Mouse (Mus musculus) myocyte (in vitro differentiated cells): ENCODE data around the gene Podnl1. TPM values are rescaled to one million over a fixed set of nuclear protein-coding genes. Genes with fewer than 3 reads are reported as not detected.
A peak's percentile ranks its signal among the peaks of the same experiment; 100 is the strongest.

Experiments used
- H3K27me3 ChIP-seq: one replicate; pipeline ENCODE4 v1.6.1; 2011; ENCODE audit not compliant: control insufficient read depth, insufficient read depth, insufficient read length
- H3K36me3 ChIP-seq: one replicate; pipeline ENCODE4 v1.6.1; 2011; ENCODE audit not compliant: control insufficient read depth, insufficient read depth
- H3K4me2 ChIP-seq: one replicate; pipeline ENCODE4 v1.6.1; 2011; ENCODE audit warnings: low read depth, control low read depth
- H3K4me3 ChIP-seq: one replicate; pipeline ENCODE4 v1.5.1; 2011; ENCODE audit warnings: mild to moderate bottlenecking, control low read depth, moderate library complexity
- H3K79me2 ChIP-seq: one replicate; pipeline ENCODE4 v1.6.1; 2011; ENCODE audit not compliant: control insufficient read depth, insufficient read depth
- H3ac ChIP-seq: one replicate; pipeline ENCODE4 v1.6.1; 2011; ENCODE audit not compliant: control insufficient read depth, insufficient read length
- CEBPB ChIP-seq: IDR thresholded peaks from 2 replicates; pipeline ENCODE4 v1.6.1; 2011; ENCODE audit warnings: mild to moderate bottlenecking, moderate library complexity; ENCODE audit not compliant: poor library complexity, insufficient read depth, severe bottlenecking
- E2F4 ChIP-seq: IDR thresholded peaks from one replicate; pipeline ENCODE4 v1.6.1; 2011; ENCODE audit warnings: mild to moderate bottlenecking, control low read depth, moderate library complexity; ENCODE audit not compliant: insufficient read depth
- MAX ChIP-seq: IDR thresholded peaks from one replicate; pipeline ENCODE4 v1.6.1; 2011; ENCODE audit warnings: low read depth, mild to moderate bottlenecking, control low read depth
- MYOD1 ChIP-seq, 3 experiments: IDR thresholded peaks; one replicate each; pipeline ENCODE4 v1.6.1; 2011; ENCODE audit warnings: control low read depth in 2 of 3, low read depth in 2 of 3, mild to moderate bottlenecking in 2 of 3, moderate library complexity in 1 of 3; ENCODE audit not compliant: insufficient read length in 2 of 3, control insufficient read depth in 1 of 3
- MYOG ChIP-seq, 3 experiments: IDR thresholded peaks; one replicate each; pipeline ENCODE4 v1.6.1; 2011; ENCODE audit warnings: control low read depth in 2 of 3, low read depth in 2 of 3, mild to moderate bottlenecking in 2 of 3; ENCODE audit not compliant: insufficient read length in 2 of 3, control insufficient read depth in 1 of 3, insufficient read depth in 1 of 3
- POLR2A ChIP-seq: IDR thresholded peaks from one replicate; pipeline ENCODE4 v1.6.1; 2011; ENCODE audit warnings: low read depth, mild to moderate bottlenecking, control low read depth, moderate library complexity; ENCODE audit not compliant: insufficient read length
- POLR2AphosphoS2 ChIP-seq: IDR thresholded peaks from one replicate; pipeline ENCODE4 v1.6.1; 2011; ENCODE audit warnings: low read depth, control low read depth; ENCODE audit not compliant: insufficient read length
- REST ChIP-seq: IDR thresholded peaks from one replicate; pipeline ENCODE4 v1.6.1; 2011; ENCODE audit warnings: mild to moderate bottlenecking, control low read depth, moderate library complexity; ENCODE audit not compliant: insufficient read depth, insufficient read length
- SRF ChIP-seq: IDR thresholded peaks from one replicate; pipeline ENCODE4 v1.6.1; 2011; ENCODE audit warnings: low read depth; ENCODE audit not compliant: control insufficient read depth, insufficient read length
- TCF12 ChIP-seq: IDR thresholded peaks from one replicate; pipeline ENCODE4 v1.6.1; 2011; ENCODE audit warnings: mild to moderate bottlenecking, control low read depth; ENCODE audit not compliant: poor library complexity, insufficient read depth, severe bottlenecking
- TCF3 ChIP-seq: IDR thresholded peaks from one replicate; pipeline ENCODE4 v1.6.1; 2011; ENCODE audit warnings: low read depth, control low read depth; ENCODE audit not compliant: insufficient read length
- USF1 ChIP-seq: IDR thresholded peaks from one replicate; pipeline ENCODE4 v1.6.1; 2011; ENCODE audit warnings: low read depth, mild to moderate bottlenecking, control low read depth, moderate library complexity
- polyA plus RNA-seq: library from polyadenylated mRNA; unstranded; fragments of >200 nt; fragmentation: generic; extraction: Trizol; gene quantifications from one replicate; pipeline ENCODE4 v1.2.1, GENCODE M21; 2012; ENCODE audit warnings: missing spikeins

Gene Podnl1
- 9.3 TPM for polyA plus RNA-seq

GRCm38 (mm10) chr8:84125656-84126055 lies at the start of gene Podnl1:
Gene Podnl1, plus strand, starts transcription at chr8:84125989.
- peak; percentile 33 for TF ChIP-seq POLR2A
- no peak for TF ChIP-seq REST
- peak in 1 of 3 experiments; percentile 12 for TF ChIP-seq MYOD1 (IDR thresholded peaks at IDR 0.05; ENCODE audit: control insufficient read depth in 1 of 3, insufficient read length in 2 of 3, low read depth in 2 of 3)
- TF ChIP-seq CEBPB = no peak
- no peak for TF ChIP-seq POLR2AphosphoS2
- no peak for TF ChIP-seq TCF3
- H3K36me3 ChIP-seq = no peaks in the 10 kb centered on the region
- H3K79me2 ChIP-seq = no peaks in the 10 kb centered on the region
- H3K27me3 ChIP-seq = no peaks in the 10 kb centered on the region
- peak within 1 kb of the TSS; percentile 19 for H3K4me3 ChIP-seq
- H3ac ChIP-seq = no peak within 1 kb of the TSS
- H3K4me2 ChIP-seq = peak within 1 kb of the TSS; percentile 90

GRCm38 (mm10) chr8:84076412-84076811 lies 49.4 kb upstream of the Podnl1 start:
- no peak overlapping the region for H3K4me3 ChIP-seq
- H3K36me3 ChIP-seq = peaks cover 7% of the 10 kb centered on the region
- no peaks in the 10 kb centered on the region for H3K79me2 ChIP-seq
- TF ChIP-seq POLR2AphosphoS2 (no peak), E2F4 (no peak), CEBPB (no peak), MYOD1 (IDR thresholded peaks at IDR 0.05; ENCODE audit: control insufficient read depth in 1 of 3, insufficient read length in 2 of 3, low read depth in 2 of 3) (no peak), MYOG (IDR thresholded peaks at IDR 0.05; ENCODE audit: control insufficient read depth in 1 of 3, insufficient read depth in 1 of 3, insufficient read length in 2 of 3, low read depth in 2 of 3) (no peak), TCF12 (no peak), REST (no peak), TCF3 (no peak), USF1 (no peak), MAX (no peak), SRF (no peak)
- no peaks in the 10 kb centered on the region for H3K27me3 ChIP-seq
- no peak overlapping the region for H3ac ChIP-seq
- H3K4me2 ChIP-seq = no peak overlapping the region

GRCm38 (mm10) chr8:84076849-84077248 lies 48.9 kb upstream of the Podnl1 start:
- no peaks in the 10 kb centered on the region for H3K79me2 ChIP-seq
- TF ChIP-seq TCF12 (no peak), E2F4 (no peak), USF1 (no peak)

GRCm38 (mm10) chr8:84079206-84079605 lies 46.6 kb upstream of the Podnl1 start:
- H3K4me3 ChIP-seq = no peak overlapping the region
- H3K27me3 ChIP-seq = no peaks in the 10 kb centered on the region
- no peak for TF ChIP-seq E2F4
- TF ChIP-seq MYOG (IDR thresholded peaks at IDR 0.05; ENCODE audit: control insufficient read depth in 1 of 3, insufficient read depth in 1 of 3, insufficient read length in 2 of 3, low read depth in 2 of 3) = no peak
- TF ChIP-seq POLR2AphosphoS2 = no peak
- TF ChIP-seq CEBPB = no peak
- H3K4me2 ChIP-seq = no peak overlapping the region
- no peaks in the 10 kb centered on the region for H3K79me2 ChIP-seq
- no peak overlapping the region for H3ac ChIP-seq
- peaks cover 13% of the 10 kb centered on the region for H3K36me3 ChIP-seq

More at GRCm38 (mm10) chr8:84076849-84077248, 48.9 kb upstream of the Podnl1 start:
- no peaks in the 10 kb centered on the region for H3K27me3 ChIP-seq
- no peak overlapping the region for H3K4me3 ChIP-seq
- H3ac ChIP-seq = no peak overlapping the region
- H3K4me2 ChIP-seq = no peak overlapping the region
- peaks cover 7% of the 10 kb centered on the region for H3K36me3 ChIP-seq

GRCm38 (mm10) chr8:84083829-84084241 lies 42.0 kb upstream of the Podnl1 start:
- Histone ChIP-seq H3K79me2 (no peaks in the 10 kb centered on the region), H3K27me3 (no peaks in the 10 kb centered on the region), H3K4me3 (no peak overlapping the region), H3ac (no peak overlapping the region), H3K36me3 (peaks cover 13% of the 10 kb centered on the region), H3K4me2 (no peak overlapping the region)
- TF ChIP-seq MAX = no peak
- no peak for TF ChIP-seq MYOD1 (IDR thresholded peaks at IDR 0.05; ENCODE audit: control insufficient read depth in 1 of 3, insufficient read length in 2 of 3, low read depth in 2 of 3)
- TF ChIP-seq TCF3 = no peak
- no peak for TF ChIP-seq POLR2AphosphoS2
- no peak for TF ChIP-seq E2F4
- TF ChIP-seq USF1 = no peak
